Mouse (Mus musculus) olfactory bulb, adult 2 months (tissue): ENCODE results near the gene Arl5c.

Source experiments
- CTCF ChIP-seq: fragments of 200-500 bp; IDR thresholded peaks from 2 replicates; pipeline ENCODE4 v1.5.1; 2012; ENCODE audit warnings: low read depth, mild to moderate bottlenecking, low read length, moderate library complexity; ENCODE audit not compliant: insufficient read depth
- POLR2A ChIP-seq: fragments of 200-500 bp; IDR thresholded peaks from 2 replicates; pipeline ENCODE4 v1.6.1; 2012; ENCODE audit warnings: mild to moderate bottlenecking, low read depth, low read length, moderate library complexity; ENCODE audit not compliant: insufficient read depth

DNA sequence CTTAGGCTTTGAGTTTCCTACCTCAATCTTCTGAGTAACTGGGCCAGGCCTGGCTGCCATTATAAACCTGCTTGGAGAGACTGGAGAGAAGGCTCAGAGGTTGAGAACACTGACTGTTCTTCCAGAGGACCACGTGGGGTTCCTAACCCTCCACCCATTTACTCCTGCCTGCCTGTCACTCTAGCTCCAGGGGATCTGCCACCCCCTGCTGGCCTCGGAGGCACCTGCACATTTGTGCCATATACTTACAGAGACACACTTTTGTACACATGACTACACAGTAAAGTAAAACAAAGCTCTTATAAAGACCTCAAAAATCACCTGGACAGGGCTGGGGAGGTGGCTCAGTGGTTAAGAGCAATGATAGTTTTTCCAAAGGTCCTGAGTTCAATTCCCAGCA is 23.5 kb downstream of the Arl5c start:
- TF ChIP-seq CTCF, result no peak
- no peak for TF ChIP-seq POLR2A
